Mouse (Mus musculus): Measurements from ENCODE around the gene Gm10717.
"Not testable (repeated sequence)": the region's sequence is repeated elsewhere in the genome, so short reads cannot be mapped to it uniquely, and the experiment has no call there.

The Gm10717 gene

DNA sequence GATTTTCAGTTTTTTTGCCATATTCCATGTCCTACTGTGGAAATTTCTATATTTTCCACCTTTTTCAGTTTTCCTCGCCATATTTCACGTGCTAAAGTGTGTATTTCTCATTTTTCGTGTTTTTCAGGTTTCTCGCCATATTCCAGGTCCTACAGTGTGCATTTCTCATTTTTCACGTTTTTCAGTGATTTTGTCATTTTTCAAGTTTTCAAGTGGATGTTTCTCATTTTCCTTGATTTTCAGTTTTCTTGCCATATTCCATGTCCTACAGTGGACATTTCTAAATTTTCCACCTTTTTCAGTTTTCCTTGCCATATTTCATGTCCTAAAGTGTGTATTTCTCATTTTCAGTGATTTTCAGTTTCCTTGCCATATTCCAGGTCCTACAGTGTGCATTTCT, 919 bp downstream of the Gm10717 start:
- not testable (repeated sequence) for DNase-seq

DNA sequence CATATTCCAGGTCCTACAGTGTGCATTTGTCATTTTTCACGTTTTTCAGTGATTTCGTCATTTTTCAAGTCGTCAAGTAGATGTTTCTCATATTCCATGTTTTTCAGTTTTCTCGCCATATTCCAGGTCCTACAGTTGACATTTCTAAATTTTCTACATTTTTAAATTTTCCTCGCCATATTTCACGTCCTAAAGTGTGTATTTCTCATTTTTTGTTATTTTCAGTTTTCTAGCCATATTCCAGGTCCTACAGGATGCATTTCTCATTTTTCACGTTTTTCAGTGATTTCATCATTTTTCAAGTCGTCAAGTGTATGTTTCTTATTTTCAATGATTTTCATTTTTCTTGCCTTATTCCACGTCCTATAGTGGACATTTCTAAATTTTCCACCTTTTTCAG, 1.5 kb downstream of the Gm10717 start:
- not testable (repeated sequence) for DNase-seq

DNA sequence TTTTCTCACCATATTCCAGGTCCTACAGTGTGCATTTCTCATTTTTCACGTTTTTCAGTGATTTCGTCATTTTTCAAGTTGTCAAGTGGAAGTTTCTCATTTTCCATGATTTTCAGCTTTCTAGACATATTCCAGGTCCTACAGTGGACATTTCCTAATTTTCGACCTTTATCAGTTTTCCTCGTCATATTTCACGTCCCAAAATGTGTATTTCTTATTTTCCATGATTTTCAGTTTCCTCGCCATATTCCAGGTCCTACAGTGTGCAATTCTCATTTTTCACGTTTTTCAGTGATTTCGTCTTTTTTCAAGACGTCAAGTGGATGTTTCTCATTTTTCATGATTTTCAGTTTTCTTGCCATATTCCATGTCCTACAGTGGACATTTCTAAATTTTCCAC, 2.0 kb downstream of the Gm10717 start:
- not testable (repeated sequence) for DNase-seq

DNA sequence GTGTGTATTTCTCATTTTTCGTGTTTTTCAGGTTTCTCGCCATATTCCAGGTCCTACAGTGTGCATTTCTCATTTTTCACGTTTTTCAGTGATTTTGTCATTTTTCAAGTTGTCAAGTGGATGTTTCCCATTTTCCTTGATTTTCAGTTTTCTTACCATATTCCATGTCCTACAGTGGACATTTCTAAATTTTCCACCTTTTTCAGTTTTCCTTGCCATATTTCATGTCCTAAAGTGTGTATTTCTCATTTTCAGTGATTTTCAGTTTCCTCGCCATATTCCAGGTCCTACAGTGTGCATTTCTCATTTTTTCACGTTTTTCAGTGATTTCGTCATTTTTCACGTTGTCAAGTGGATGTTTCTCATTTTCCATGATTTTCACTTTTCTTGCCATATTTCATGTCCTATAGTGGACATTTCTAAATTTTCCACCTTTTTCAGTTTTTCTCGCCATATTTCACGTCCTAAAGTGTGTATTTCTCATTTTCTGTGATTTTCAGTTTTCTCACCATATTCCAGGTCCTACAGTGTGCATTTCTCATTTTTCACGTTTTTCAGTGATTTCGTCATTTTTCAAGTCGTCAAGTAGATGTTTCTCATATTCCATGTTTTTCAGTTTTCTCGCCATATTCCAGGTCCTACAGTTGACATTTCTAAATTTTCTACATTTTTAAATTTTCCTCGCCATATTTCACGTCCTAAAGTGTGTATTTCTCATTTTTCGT, 4.2 kb downstream of the Gm10717 start:
- peak; percentile 8 for DNase-seq

DNA sequence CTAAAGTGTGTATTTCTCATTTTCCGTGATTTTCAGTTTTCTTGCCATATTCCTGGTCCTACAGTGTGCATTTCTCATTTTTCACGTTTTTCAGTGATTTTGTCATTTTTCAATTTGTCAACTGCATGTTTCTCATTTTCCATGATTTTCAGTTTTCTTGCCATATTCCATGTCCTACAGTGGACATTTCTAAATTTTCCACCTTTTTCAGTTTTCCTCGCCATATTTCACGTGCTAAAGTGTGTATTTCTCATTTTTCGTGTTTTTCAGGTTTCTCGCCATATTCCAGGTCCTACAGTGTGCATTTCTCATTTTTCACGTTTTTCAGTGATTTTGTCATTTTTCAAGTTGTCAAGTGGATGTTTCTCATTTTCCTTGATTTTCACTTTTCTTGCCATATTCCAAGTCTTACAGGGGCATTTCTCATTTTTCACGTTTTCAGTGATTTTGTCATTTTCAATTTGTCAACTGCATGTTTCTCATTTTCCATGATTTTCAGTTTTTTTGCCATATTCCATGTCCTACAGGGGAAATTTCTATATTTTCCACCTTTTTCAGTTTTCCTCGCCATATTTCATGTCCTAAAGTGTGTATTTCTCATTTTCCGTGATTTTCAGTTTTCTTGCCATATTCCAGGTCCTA, 5.6 kb downstream of the Gm10717 start:
- DNase-seq, result not testable (repeated sequence)

DNA sequence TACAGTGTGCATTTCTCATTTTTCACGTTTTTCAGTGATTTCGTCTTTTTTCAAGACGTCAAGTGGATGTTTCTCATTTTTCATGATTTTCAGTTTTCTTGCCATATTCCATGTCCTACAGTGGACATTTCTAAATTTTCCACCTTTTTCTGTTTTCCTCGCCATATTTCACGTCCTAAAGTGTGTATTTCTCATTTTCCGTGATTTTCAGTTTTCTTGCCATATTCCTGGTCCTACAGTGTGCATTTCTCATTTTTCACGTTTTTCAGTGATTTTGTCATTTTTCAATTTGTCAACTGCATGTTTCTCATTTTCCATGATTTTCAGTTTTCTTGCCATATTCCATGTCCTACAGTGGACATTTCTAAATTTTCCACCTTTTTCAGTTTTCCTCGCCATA, 9.1 kb downstream of the Gm10717 start, which contains the start of gene Gm17535:
Gene Gm17535, plus strand, starts transcription at position 301 of the 400 bp plus-strand sequence.
- DNase-seq, result not testable (repeated sequence)

DNA sequence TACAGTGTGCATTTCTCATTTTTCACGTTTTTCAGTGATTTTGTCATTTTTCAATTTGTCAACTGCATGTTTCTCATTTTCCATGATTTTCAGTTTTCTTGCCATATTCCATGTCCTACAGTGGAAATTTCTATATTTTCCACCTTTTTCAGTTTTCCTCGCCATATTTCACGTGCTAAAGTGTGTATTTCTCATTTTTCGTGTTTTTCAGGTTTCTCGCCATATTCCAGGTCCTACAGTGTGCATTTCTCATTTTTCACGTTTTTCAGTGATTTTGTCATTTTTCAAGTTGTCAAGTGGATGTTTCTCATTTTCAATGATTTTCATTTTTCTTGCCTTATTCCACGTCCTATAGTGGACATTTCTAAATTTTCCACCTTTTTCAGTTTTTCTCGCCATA, 11.4 kb downstream of the Gm10717 start, which contains the start of gene Gm10715:
Gene Gm10715, plus strand, starts transcription at position 301 of the 400 bp plus-strand sequence.
- DNase-seq, result not testable (repeated sequence)

DNA sequence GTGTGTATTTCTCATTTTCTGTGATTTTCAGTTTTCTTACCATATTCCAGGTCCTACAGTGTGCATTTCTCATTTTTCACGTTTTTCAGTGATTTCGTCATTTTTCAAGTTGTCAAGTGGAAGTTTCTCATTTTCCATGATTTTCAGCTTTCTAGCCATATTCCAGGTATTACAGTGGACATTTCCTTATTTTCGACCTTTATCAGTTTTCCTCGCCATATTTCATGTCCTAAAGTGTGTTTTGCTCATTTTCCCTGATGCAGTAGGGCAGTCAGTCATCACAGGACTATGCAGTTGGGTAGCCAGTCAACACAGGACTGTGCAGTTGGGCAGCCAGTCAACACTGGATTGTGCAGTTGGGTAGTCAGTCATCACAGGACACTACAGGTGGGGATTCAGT, 12.9 kb downstream of the Gm10717 start:
- not testable (repeated sequence) for DNase-seq

All from cerebellum, adult 8-10 months (tissue).